Mouse (Mus musculus): ENCODE results near the gene Tmem245.

- TF ChIP-seq CTCF (IDR thresholded peaks at IDR 0.05; ENCODE audit: low read depth, low read length) (no peak), POLR2A (IDR thresholded peaks at IDR 0.05; ENCODE audit: extremely low read depth, insufficient read depth, low read length) (no peak)
These were observed 15.1 kb downstream of the Tmem245 start for GRCm38 (mm10) chr4:56932096-56932495.

All from liver, adult 2 months (tissue).